Mouse (Mus musculus) erythroblast, embryonic 14.5 days (primary cell): ENCODE results near the gene Serpina3a. TPM values are rescaled to one million over a fixed set of nuclear protein-coding genes. Genes with fewer than 3 reads are reported as not detected.
"Not testable (repeated sequence)": the region's sequence is repeated elsewhere in the genome, so short reads cannot be mapped to it uniquely, and the experiment has no call there.

Experiments used
- H3K27me3 ChIP-seq: 2 replicates; pipeline ENCODE4 v1.6.1; 2012; ENCODE audit warnings: inconsistent platforms; ENCODE audit not compliant: control insufficient read depth
- H3K36me3 ChIP-seq: 2 replicates; pipeline ENCODE4 v1.6.1; 2012; ENCODE audit warnings: mild to moderate bottlenecking, inconsistent platforms; ENCODE audit not compliant: control insufficient read depth
- H3K4me1 ChIP-seq: 2 replicates; pipeline ENCODE4 v1.6.1; 2012; ENCODE audit warnings: inconsistent platforms; ENCODE audit not compliant: control insufficient read depth
- H3K4me3 ChIP-seq: replicated peaks from 2 replicates; pipeline ENCODE3; 2012; ENCODE audit warnings: moderate library complexity, mild to moderate bottlenecking, inconsistent platforms
- H3K9me3 ChIP-seq: 2 replicates; pipeline ENCODE4 v1.6.1; 2012; ENCODE audit warnings: low read length, inconsistent platforms, mixed read lengths; ENCODE audit not compliant: control insufficient read depth
- GATA1 ChIP-seq: IDR thresholded peaks from 2 replicates; pipeline ENCODE4 v1.6.1; 2012; ENCODE audit warnings: low read length, inconsistent platforms, mixed read lengths
- TAL1 ChIP-seq: IDR thresholded peaks from 3 replicates; pipeline ENCODE4 v1.6.1; 2012; ENCODE audit warnings: low read length, inconsistent platforms, mixed read lengths
- polyA plus RNA-seq: library from polyadenylated mRNA; stranded (reverse); fragments of >175 nt; gene quantifications from 2 replicates; pipeline ENCODE4 v1.2.3, GENCODE M21; 2012

Serpina3a gene
- polyA plus RNA-seq: not detected in 2 replicates

DNA sequence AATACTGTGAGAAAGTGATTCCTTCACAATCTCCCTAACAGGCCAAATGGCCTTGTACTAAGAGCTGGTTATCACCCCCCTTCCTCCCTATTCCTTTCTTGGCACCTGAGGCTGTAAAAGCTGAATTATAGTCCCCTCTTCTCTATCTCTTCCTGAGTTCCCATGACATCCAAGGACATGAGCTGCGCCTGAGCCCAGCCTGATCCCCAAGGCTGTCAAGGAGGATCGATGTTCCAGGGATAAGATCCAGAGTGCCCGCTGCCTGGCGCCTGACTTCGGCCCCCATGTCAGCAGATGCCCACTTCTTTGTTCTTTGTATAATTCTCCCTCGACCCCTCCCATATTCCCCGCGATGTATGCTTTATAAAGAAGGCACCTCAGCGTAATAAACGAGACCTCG, at the start of gene Serpina3a:
TSS of gene Serpina3a (plus strand) at position 392 of the 400 bp plus-strand sequence.
- not testable (repeated sequence) for H3K36me3 ChIP-seq, H3K27me3 ChIP-seq, H3K4me3 ChIP-seq, H3K4me1 ChIP-seq, H3K9me3 ChIP-seq

DNA sequence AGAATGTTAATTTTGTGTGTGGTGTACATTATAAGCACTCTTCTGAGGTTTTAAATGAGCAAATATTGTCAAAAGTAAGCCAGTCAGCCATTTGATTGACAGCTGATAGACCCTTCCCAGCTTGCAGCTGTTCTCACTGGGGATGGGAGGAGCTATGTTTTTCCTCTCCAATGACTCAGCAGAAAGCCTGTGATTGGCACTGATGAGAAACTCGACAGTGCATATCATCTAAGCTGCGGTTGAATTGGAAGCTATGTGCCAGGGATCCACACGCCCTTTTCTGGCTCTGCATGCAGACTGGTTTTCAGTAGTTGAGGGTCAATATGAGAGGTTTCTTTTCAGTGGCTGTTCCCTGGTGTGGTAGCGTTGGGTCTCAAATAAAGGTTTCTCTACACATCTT, 48.0 kb upstream of the Serpina3a start:
- Histone ChIP-seq H3K4me3 (no peak overlapping the region), H3K9me3 (no peaks in the 10 kb centered on the region), H3K27me3 (no peaks in the 10 kb centered on the region), H3K36me3 (no peaks in the 10 kb centered on the region), H3K4me1 (no peaks in the 10 kb centered on the region)
- no peak for TF ChIP-seq GATA1
- TF ChIP-seq TAL1: no peak

DNA sequence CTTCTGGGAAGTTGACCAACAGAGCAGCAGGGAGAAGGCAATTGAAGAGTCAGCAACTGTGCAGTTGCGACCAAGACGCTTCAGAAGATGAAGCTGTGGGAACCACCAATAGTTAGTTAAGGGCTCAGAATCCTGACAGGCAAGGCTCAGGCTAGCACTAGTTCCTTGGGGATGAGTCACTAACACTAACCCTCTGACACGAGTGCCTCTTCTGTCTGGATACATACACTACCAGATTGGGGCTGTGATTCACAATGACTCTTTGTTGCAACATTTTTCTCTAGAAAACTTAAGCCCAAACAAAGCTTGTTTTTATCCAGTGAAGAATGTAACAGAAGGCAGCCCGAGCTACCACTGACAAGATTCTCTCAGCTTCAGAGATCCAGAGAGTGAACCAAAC, 47.5 kb upstream of the Serpina3a start:
- no peaks in the 10 kb centered on the region for H3K36me3 ChIP-seq
- no peak for TF ChIP-seq GATA1
- no peaks in the 10 kb centered on the region for H3K4me1 ChIP-seq
- H3K27me3 ChIP-seq: no peaks in the 10 kb centered on the region
- no peak overlapping the region for H3K4me3 ChIP-seq
- H3K9me3 ChIP-seq: no peaks in the 10 kb centered on the region

DNA sequence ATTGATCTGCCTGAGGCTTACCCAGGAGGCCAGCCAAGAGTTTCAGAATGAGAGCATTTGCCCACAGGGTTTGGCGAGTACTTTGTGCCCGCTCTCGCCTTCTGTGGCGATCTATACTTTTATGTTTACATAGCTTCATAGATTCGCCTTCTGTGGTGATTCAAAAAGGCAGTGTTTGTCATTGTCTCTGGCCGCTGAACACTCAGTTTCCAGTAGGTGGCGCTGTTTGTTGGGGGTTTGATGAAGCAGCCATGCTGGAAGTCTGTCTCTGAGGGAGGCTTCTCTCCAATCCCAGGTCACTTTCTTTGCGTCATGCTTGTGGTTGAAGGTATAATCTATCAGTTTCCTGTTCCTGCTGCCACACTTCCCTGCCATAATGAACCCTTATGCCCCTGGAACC, 46.3 kb upstream of the Serpina3a start:
- no peaks in the 10 kb centered on the region for H3K9me3 ChIP-seq
- no peaks in the 10 kb centered on the region for H3K36me3 ChIP-seq
- H3K4me1 ChIP-seq: no peaks in the 10 kb centered on the region
- no peaks in the 10 kb centered on the region for H3K27me3 ChIP-seq
- H3K4me3 ChIP-seq: no peak overlapping the region
- TF ChIP-seq TAL1: no peak
- TF ChIP-seq GATA1: no peak

DNA sequence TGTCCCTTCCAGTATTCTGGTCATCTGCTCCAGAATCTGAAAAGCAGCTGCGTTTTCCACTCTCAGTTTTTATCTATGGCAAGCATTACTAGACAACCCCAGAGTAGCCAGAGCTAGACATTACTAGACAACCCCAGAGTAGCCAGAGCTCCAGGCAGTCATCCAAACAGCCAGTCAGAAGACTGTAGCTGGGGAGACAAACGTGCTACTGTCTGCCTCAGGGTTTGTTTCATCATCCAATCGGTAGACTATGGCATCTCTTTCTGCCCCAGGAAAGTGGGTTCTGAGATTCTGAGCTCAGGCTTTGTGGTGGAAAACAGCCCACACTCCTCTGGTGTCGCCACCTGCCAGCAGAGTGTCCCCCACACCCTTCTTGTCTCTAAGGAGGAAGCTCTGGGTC, 45.0 kb upstream of the Serpina3a start:
- H3K36me3 ChIP-seq: no peaks in the 10 kb centered on the region
- TF ChIP-seq TAL1 (no peak), GATA1 (no peak)
- no peak overlapping the region for H3K4me3 ChIP-seq
- H3K9me3 ChIP-seq: no peaks in the 10 kb centered on the region
- no peaks in the 10 kb centered on the region for H3K4me1 ChIP-seq
- H3K27me3 ChIP-seq: no peaks in the 10 kb centered on the region

DNA sequence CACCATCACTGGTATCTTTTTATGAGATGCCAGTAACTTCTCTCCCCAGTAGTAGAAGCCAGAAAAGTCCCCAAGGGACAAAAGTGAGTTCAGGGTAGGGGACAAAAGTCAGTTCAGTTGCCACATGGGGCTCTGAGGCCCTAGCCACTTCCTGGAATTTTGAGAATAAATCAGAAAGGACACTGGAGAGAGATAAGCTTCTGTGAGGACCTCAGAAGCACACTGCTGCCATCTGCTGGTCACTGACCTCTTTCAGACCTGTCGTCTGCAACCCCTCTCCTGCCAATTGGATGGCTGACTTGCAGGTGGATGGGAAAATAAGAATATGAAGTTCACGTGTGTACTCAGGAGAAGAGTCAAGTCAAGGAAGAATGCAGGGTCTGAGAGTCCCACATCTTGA, 42.9 kb upstream of the Serpina3a start:
- H3K27me3 ChIP-seq: no peaks in the 10 kb centered on the region
- H3K9me3 ChIP-seq: no peaks in the 10 kb centered on the region
- H3K4me1 ChIP-seq: no peaks in the 10 kb centered on the region
- TF ChIP-seq GATA1 (no peak), TAL1 (no peak)
- no peak overlapping the region for H3K4me3 ChIP-seq
- no peaks in the 10 kb centered on the region for H3K36me3 ChIP-seq

DNA sequence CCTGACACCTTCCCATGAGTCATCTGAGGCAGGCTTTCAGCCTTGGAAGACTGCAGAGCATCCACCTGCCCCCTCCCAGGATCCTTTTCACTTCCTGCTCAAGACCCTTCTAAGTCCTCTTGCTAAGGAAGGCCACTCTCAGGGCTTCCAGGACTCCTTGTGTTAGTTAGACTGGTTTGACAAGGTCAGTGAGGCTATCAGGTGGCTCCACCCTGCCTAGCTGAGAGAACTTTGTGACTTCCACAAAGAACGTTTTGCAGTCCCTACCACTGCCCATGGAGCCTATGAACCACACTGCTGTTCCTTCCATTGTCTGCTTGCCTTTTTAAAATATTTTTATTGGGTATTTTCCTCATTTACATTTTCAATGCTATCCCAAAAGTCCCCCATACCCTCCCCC, 40.8 kb upstream of the Serpina3a start:
- TF ChIP-seq TAL1 (no peak), GATA1 (no peak)
- H3K27me3 ChIP-seq: no peaks in the 10 kb centered on the region
- H3K9me3 ChIP-seq: no peaks in the 10 kb centered on the region; the same call in 1 of the 2 replicates

DNA sequence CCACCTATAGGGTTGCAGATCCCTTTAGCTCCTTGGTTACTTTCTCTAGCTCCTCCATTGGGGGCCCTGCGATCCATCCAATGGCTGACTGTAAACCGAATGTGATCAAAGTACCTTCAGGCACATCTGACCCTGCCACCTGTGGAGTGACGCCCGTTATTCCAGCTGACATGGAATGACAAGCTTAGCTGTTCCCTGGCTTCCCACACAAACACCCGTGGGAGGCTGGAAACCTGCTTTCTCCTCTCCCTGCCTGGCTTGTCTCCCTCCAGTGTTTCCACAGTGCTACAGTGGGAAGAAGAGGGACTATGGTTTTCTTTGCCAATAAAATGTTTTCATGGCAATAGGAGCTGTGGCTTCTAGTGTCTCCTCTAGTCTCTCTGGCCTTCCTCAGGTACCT, 40.2 kb upstream of the Serpina3a start:
- Histone ChIP-seq H3K4me1 (no peaks in the 10 kb centered on the region), H3K36me3 (no peaks in the 10 kb centered on the region), H3K4me3 (no peak overlapping the region), H3K9me3 (no peaks in the 10 kb centered on the region; the same call in 1 of the 2 replicates), H3K27me3 (no peaks in the 10 kb centered on the region)
- TF ChIP-seq TAL1: no peak
- no peak for TF ChIP-seq GATA1

More for the DNA sequence above, 40.8 kb upstream of the Serpina3a start:
- no peaks in the 10 kb centered on the region for H3K4me1 ChIP-seq
- no peaks in the 10 kb centered on the region for H3K36me3 ChIP-seq
- H3K4me3 ChIP-seq: no peak overlapping the region

DNA sequence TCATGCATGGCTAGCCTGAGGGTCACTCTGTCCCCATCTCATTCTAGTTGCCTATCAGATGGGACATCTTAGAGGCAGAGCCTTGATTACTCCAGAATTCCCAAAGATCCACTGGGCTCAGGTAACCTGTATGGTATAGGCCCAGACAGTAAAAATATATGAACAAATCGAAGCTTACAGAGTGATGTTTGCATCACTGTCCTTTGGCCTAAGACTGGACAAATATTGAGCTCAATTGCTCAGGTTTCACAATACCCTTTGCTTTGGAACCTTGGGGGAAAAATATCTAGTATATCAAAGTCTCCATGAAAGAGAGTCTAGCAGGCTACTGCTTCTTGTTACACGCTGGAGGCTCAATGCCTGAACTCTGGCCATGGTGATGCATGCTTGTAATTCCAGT, 22.4 kb upstream of the Serpina3a start:
- no peaks in the 10 kb centered on the region for H3K4me1 ChIP-seq
- H3K9me3 ChIP-seq: no peaks in the 10 kb centered on the region
- no peaks in the 10 kb centered on the region for H3K27me3 ChIP-seq
- TF ChIP-seq GATA1 (no peak), TAL1 (no peak)
- H3K4me3 ChIP-seq: no peak overlapping the region
- no peaks in the 10 kb centered on the region for H3K36me3 ChIP-seq

DNA sequence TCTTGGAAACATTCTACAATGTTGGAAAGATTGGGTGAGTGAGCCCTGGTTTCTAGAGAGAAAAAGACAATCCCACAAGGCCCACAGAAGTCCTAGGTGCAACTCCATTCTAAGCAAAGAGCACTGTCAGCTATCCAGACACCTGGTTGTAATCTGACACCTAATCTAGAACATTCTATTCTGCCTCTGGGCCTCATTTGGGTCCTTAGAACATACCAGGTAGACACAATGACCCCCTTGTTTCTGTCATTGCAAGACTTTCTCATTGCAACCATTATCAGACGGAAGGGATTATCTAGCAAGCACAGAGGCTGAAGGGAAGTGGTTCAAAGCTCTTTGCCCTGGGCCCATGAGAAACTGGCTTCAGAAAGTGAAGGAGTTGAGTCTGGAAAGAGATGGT, 21.2 kb upstream of the Serpina3a start:
- Histone ChIP-seq H3K4me1 (no peaks in the 10 kb centered on the region), H3K36me3 (no peaks in the 10 kb centered on the region), H3K27me3 (no peaks in the 10 kb centered on the region), H3K4me3 (no peak overlapping the region), H3K9me3 (no peaks in the 10 kb centered on the region)
- TF ChIP-seq TAL1 (no peak), GATA1 (no peak)
